Mouse (Mus musculus) c-Kit-negative CD71-positive TER-119-positive erythroid progenitor cells, embryonic 14.5 days (primary cell): Measurements from ENCODE around the gene Clcn6.

Experiments
- DNase-seq: peaks from one replicate; pipeline ENCODE4 v3.0.0-alpha.2; 2013; ENCODE audit warnings: low read depth, low spot score

Clcn6 gene

DNA sequence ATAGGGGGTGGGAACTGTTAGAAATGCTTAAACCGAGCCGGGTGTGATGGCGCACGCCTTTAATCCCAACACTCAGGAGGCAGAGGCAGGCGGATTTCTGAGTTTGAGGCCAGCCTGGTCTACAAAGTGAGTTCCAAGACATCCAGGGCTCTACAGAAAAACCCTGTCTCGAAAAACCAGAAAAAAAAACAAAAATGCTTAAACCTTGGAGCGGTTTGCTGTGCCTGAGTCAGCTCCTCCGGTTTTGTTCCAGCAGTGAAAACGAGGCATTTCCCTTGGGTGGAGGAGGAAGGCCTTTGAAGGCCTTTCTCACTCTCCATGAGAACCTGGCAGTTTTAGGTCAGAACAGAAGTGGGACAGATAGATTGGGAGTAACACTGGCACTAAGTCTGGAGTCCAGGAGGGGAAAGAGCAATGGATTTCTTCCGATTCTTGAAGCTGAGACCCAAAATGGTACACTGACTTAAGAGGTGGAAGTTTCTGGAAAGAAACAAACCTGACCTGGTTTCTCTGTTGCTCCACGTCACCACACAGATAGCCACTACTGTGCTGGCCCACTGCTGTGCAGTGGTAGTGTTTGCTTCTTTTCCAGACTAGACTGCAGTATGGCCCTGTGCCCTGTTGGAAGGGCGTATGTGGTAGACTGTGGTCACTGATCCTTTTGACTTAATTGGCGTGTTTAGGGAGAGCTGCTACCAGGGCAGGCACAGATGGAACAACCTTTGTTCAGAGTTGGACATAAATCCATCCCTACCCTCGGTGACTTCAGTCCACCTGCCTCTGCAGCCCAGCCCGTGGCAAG lies 1.6 kb upstream of the Clcn6 start:
- no peak for DNase-seq

GRCm38 (mm10) chr4:148039254-148040028 lies 820 bp upstream of the Clcn6 start:
- peak; percentile 65 for DNase-seq

DNA sequence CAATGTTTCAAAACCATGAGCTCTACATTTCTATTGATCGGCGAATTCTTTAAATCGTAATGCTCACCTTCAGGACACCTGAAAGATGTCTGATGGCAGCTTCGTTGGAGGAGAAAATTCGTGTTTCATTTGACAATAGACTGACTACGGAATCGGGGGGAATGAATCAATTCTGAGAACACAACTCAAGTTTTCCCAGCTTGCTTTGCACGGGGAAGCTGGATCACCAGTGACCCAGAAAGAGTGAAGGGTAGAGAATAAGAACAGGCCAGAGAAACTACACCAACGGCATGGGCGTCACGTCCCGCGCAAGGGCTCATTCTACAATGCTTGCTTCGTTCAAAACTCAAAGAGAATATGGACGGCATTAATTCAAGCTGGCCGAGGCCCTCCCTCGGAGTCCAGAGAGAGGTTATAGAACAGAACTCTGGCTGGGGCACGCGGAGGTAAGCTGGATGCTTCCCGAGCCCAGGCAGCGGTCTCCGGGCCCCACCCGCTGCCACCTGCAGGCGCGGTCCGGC lies 482 bp downstream of the Clcn6 start:
- no peak for DNase-seq

GRCm38 (mm10) chr4:148035440-148035839 lies 3.2 kb downstream of the Clcn6 start:
- DNase-seq, result no peak

DNA sequence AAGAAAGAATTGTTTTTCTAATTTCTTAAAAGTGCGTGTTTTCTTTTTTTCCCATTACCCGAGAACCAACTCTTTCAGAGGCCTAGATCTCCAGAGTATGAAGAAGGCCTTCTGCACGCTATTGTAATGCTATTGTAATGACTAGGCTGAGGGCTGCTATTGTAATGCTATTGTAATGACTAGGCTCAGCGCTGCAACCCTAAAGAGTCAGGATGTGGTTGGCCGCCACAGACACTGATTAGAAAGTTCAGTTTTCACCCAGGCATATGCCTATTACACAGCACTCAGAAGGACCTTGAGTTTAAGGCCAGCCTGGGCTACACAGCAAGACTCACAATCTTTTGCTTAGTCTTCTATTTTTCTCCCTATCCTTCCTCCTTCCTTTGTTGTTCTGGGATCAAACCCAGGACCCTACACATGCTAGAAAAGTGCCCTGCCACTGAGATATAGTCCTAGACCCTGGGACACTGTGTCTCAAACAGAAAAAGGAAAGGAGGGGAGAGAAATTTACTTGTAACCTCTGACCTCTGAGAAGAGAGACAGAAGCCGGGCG lies 4.7 kb downstream of the Clcn6 start:
- no peak for DNase-seq

GRCm38 (mm10) chr4:148030506-148030905 lies 8.1 kb downstream of the Clcn6 start:
- no peak for DNase-seq

DNA sequence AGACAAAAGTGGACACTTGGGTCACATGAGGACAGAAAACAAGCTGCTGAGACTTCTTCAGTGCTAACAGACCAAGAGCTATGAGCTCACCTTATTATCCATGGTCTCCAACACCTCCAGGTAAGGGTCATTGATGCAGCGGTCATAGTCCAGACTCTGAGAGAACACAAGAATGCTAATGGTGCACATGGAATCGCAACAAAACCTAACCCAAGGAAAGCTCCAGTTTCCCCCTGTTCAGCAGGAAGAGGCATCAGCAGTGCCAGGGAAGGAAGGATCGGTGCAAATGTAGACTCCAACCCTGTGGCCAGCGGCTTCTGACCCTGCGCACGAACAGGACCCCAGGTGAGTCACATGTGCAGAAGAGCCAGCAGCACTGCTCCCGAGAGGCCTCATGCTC lies 9.3 kb downstream of the Clcn6 start:
- DNase-seq, result no peak

- DNase-seq, result no peak
These were observed 14.6 kb downstream of the Clcn6 start for GRCm38 (mm10) chr4:148024003-148024402.

DNA sequence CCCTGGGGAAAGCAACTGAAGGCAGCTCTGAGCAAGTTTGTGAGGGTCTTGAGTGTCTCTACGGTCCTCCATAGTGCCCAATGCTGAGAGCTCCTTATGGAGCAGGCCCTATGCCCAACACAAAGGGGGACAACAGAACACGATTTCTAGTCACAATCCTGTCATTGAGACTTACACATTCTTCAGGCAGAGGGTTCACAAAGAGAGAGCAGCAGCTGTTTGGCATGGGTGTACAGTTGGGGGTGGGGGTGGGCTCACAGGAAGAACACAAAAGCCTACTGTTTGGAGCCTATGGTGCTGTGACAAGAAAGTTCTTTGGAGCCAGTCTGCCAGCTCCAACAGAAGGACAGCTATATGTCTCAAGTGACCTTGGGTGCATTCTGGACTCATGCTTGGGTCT lies 20.2 kb downstream of the Clcn6 start:
- DNase-seq, result no peak

DNA sequence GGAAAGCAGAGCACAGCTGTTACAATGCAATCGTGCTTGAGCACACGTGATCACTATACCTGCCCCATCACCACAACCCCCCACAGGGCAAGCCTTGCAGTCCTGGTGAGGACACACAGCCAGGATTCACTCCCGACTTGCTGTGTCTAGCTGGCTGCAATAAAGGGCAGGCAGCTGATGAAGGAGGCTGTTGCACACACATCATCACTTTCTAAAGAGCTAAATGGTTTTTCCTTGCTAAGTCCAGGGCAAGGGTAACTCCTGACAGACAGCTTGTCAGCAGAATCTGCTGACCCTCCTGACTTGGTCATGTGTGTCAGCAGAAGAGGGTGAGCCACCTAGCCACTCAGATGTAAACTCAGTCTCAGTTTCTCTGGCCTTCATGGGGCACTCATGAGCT lies 21.6 kb downstream of the Clcn6 start:
- DNase-seq, result no peak

GRCm38 (mm10) chr4:148015418-148015817 lies 23.2 kb downstream of the Clcn6 start:
- no peak for DNase-seq

- DNase-seq, result no peak
These were observed 26.4 kb downstream of the Clcn6 start for GRCm38 (mm10) chr4:148012216-148012615.

DNA sequence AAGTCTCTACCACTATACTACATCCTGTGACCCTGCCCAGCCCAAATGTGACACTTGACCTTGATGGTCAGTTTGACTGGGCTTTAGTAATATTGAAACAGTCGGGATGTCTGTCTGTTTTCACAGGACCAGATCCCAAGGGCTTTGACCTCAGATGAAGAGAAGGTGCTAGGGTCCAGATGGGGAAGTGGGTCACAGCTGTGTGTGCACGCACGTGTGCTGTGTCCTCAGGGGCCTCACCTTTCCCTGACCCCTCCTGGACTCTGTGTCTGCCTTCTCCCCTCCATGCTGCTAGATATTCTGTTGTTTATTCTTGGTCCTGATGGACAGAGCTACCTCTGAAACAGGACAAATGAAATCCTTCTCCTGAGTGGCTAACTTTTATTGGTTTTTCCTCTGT lies 27.3 kb downstream of the Clcn6 start:
- DNase-seq, result no peak

- no peak for DNase-seq
These were observed 29.0 kb downstream of the Clcn6 start for GRCm38 (mm10) chr4:148009641-148010040.

GRCm38 (mm10) chr4:148008412-148008811 lies 30.2 kb downstream of the Clcn6 start:
- no peak for DNase-seq

- no peak for DNase-seq
These were observed 34.3 kb downstream of the Clcn6 start for GRCm38 (mm10) chr4:148004361-148004760.

- no peak for DNase-seq
These were observed 36.8 kb downstream of the Clcn6 start for GRCm38 (mm10) chr4:148001866-148002265.

GRCm38 (mm10) chr4:148001013-148001789 lies 37.4 kb downstream of the Clcn6 start:
- no peak for DNase-seq

DNA sequence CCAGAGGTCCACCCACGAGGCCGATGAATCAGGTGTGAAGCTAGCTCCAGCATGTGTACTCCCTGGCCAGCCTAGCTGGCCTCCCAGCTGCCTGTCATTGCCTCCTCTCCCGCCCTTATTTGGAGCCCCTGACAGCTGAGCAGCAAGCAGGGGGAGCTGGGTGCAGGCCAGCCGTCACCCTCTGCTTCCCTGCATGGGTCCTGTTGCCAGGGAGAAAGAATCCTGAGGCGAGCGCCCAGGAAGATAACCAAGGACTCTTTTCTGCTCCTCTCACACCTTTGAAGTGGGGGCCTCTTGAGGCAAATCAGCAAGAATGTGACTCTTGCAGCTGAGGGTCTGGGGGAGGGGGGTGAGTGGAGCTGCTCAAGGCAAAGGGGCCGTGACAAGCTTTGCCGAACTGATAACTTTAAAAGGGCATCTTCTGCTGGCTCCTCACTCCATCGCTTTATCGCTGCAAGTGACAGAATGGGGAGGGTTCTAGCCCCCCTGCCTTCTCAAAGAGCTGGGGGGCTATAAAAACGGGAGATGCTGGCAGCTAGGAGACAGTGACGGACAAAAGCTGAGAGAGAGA lies 38.3 kb downstream of the Clcn6 start, which contains the start of gene Nppa:
Nppa (plus strand) TSS at position 521 of the 571 bp plus-strand sequence.
- no peak for DNase-seq

GRCm38 (mm10) chr4:147995311-147995710 lies 43.3 kb downstream of the Clcn6 start:
- DNase-seq, result no peak

DNA sequence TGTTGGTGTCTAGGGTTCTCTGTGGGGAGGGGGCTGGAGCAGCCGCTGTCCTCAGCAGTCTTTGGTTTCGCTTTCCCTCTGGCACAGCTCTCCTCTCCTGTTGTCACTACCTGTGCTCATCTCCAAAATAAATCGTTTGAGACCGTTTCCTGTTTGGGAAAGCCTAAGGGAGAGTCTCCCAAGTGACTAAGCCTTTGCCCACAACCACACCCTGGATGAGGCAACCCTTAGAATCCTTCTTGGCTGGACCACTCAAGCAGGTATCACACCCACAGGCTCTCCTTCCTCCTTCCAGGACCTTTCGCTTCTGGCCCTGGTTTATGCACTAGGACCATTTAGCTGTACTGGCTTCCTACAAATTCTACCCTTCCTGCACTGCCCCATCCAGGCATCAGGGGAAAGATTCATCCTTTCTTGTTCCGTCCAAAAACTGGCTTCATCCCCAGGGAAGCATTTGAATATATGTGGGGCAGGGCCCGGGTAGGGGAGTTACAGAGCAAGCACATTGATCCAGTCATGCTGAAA lies 45.0 kb downstream of the Clcn6 start:
- no peak for DNase-seq
